Mouse (Mus musculus): ENCODE results near the gene Atg4a-ps.

GRCm38 (mm10) chr3:103661714-103662113 lies 15.8 kb upstream of the Atg4a-ps start:
- TF ChIP-seq POLR2A (IDR thresholded peaks at IDR 0.05; ENCODE audit: control insufficient read depth, extremely low read depth, insufficient read depth, low read length, poor library complexity), result no peak
- no peak for TF ChIP-seq CTCF (IDR thresholded peaks at IDR 0.05; ENCODE audit: borderline replicate concordance, control insufficient read depth, extremely low read depth, insufficient read depth, low read length, poor library complexity)

All from thymus, adult 2 months (tissue).